Mouse (Mus musculus): ENCODE measurements at regions not wholly inside any gene's neighbourhood (a gene's known extent, or its start where the extent isn't known, plus 50 kb on each side); places are given as distances from the start of the nearest gene placed in this dataset.

DNA sequence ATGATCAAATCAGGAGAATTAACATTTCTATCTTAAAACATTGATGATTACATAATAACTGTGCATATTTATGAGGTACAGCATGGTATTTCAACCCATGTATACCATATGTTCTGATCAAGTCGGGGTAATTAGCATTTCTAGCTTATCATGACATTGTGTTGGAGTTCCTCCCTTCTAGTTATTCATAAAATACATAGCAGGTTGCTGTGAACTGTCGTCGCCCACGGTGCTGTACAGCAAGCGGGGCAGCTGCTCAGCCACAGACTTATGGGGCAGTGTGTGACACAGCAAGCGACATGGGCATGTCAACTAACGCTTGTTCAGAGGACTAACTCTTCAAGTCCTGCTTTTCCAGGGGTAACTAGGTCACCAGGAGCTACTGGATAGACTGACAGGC is 2238.6 kb upstream of the Lrrc6 start:
- no peaks in the 10 kb centered on the region for H3K27me3 ChIP-seq (ENCODE audit: insufficient read depth, low read length)
- no peaks in the 10 kb centered on the region for H3K4me1 ChIP-seq (ENCODE audit: insufficient read depth, low read length)
- no peak overlapping the region for H3K4me2 ChIP-seq (replicated peaks; ENCODE audit: low read depth, low read length)
- H3K9ac ChIP-seq (replicated peaks; ENCODE audit: low read length) = no peak overlapping the region
- no peaks in the 10 kb centered on the region for H3K9me3 ChIP-seq (ENCODE audit: low read length)
- no peaks in the 10 kb centered on the region for H3K36me3 ChIP-seq (ENCODE audit: insufficient read depth, low read length)
- 84% methylated on average over 7 of the region's 7 CpGs for WGBS
- H3K27ac ChIP-seq (ENCODE audit: low read length) = no peak overlapping the region
- no peak for ATAC-seq (ENCODE audit: low FRiP score, low TSS enrichment)
- H3K4me3 ChIP-seq (ENCODE audit: low read length) = no peak overlapping the region

DNA sequence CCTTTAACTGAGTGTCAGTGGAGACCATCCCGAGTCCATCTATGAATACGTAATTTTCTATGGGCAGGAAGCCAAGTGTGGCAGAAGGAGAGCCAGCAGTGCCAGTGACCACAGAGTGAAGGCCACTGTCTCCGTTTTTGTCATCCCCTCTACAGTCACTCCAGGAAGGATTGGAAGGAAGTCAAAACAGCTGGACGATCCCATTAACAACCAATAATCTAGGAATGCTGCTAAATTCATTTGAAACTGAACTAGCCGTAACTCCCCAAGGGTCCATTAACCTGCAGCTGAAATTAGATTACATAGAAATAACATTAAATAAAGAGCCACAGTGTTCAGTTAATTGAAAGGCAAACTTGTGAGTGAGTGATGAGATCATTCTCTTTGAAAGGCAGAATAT is 2220.5 kb upstream of the Lrrc6 start:
- ATAC-seq (ENCODE audit: low FRiP score, low TSS enrichment) = no peak
- H3K36me3 ChIP-seq (ENCODE audit: insufficient read depth, low read length) = no peaks in the 10 kb centered on the region
- H3K27me3 ChIP-seq (ENCODE audit: insufficient read depth, low read length) = no peaks in the 10 kb centered on the region
- H3K4me2 ChIP-seq (replicated peaks; ENCODE audit: low read depth, low read length) = no peak overlapping the region
- no peak overlapping the region for H3K4me3 ChIP-seq (ENCODE audit: low read length)
- 68% methylated on average over 5 of the region's 5 CpGs for WGBS
- H3K4me1 ChIP-seq (ENCODE audit: insufficient read depth, low read length) = no peaks in the 10 kb centered on the region
- H3K27ac ChIP-seq (ENCODE audit: low read length) = no peak overlapping the region
- H3K9ac ChIP-seq (replicated peaks; ENCODE audit: low read length) = no peak overlapping the region
- no peaks in the 10 kb centered on the region for H3K9me3 ChIP-seq (ENCODE audit: low read length)

DNA sequence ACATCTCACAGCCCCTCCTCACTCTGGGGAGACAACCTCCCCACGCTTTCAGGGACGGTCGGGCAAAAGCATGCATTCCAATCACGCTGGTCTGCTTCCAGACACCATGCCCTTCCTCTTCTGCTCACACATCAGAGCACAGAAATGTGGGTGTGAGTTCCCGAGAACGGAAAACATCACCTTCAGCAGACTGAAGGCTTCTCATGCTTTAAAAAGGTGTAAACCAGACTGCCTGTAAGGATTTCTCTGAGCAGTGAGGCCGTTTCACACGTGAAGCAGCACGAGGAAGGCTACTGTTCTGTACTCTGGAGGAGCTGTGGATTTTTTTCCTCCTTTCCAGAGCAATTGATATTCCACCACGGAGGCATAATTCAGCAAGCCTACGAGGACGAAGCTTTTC is 2218.8 kb upstream of the Lrrc6 start:
- Histone ChIP-seq H3K4me3 (ENCODE audit: low read length) (no peak overlapping the region), H3K27ac (ENCODE audit: low read length) (no peak overlapping the region), H3K4me1 (ENCODE audit: insufficient read depth, low read length) (no peaks in the 10 kb centered on the region), H3K36me3 (ENCODE audit: insufficient read depth, low read length) (no peaks in the 10 kb centered on the region), H3K9ac (replicated peaks; ENCODE audit: low read length) (no peak overlapping the region), H3K9me3 (ENCODE audit: low read length) (no peaks in the 10 kb centered on the region), H3K4me2 (replicated peaks; ENCODE audit: low read depth, low read length) (no peak overlapping the region), H3K27me3 (ENCODE audit: insufficient read depth, low read length) (no peaks in the 10 kb centered on the region)
- 60% methylated on average over 12 of the region's 12 CpGs for WGBS
- no peak for ATAC-seq (ENCODE audit: low FRiP score, low TSS enrichment)

DNA sequence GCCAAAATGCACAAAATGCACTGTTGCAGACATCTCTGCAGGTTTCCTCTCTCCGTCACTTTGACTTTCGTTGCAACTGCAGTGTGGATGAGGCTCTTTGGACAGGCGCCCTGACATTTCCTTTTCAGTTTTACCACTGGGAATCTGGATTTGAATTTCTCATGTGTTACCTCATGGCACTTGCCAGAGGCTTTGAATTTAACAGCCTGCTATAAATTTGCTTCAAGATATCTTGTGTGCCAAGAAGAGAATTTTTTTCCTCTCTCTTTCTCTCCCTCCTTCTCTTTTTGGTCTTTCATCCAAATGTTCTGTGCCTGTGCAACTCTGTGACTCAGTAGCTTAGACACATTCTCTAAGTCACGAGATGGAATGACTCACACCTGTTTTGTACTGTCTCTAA is 2213.6 kb upstream of the Lrrc6 start:
- Histone ChIP-seq H3K27me3 (ENCODE audit: insufficient read depth, low read length) (no peaks in the 10 kb centered on the region), H3K36me3 (ENCODE audit: insufficient read depth, low read length) (no peaks in the 10 kb centered on the region), H3K27ac (ENCODE audit: low read length) (no peak overlapping the region), H3K4me3 (ENCODE audit: low read length) (no peak overlapping the region), H3K9ac (replicated peaks; ENCODE audit: low read length) (no peak overlapping the region), H3K4me1 (ENCODE audit: insufficient read depth, low read length) (no peaks in the 10 kb centered on the region), H3K4me2 (replicated peaks; ENCODE audit: low read depth, low read length) (no peak overlapping the region), H3K9me3 (ENCODE audit: low read length) (no peaks in the 10 kb centered on the region)
- no peak for ATAC-seq (ENCODE audit: low FRiP score, low TSS enrichment)
- 72% methylated on average over 4 of the region's 4 CpGs for WGBS

DNA sequence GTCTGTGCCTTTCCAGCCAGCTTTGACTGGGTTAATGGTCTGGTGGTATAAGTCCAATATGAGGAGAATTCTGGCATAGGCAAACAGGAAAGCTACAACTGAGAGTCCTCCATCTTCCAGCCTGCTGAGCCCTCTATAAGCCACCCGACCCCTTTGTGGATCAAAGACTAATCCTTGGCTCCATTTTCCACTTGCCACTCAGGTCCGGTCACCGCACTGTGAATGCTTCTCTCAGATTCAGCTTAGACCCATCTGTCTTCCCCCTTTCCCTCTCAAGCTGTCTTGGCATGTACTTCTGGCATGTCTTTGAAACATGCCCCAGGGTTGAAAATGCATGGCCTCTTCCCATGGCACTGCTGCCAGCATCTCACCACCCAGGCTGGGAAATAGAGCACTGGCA is 2206.6 kb upstream of the Lrrc6 start:
- WGBS = 86% methylated on average over 3 of the region's 3 CpGs
- ATAC-seq (ENCODE audit: low FRiP score, low TSS enrichment) = no peak
- Histone ChIP-seq H3K36me3 (ENCODE audit: insufficient read depth, low read length) (no peaks in the 10 kb centered on the region), H3K27ac (ENCODE audit: low read length) (no peak overlapping the region), H3K9me3 (ENCODE audit: low read length) (no peaks in the 10 kb centered on the region), H3K4me1 (ENCODE audit: insufficient read depth, low read length) (no peaks in the 10 kb centered on the region), H3K4me2 (replicated peaks; ENCODE audit: low read depth, low read length) (no peak overlapping the region), H3K9ac (replicated peaks; ENCODE audit: low read length) (no peak overlapping the region), H3K27me3 (ENCODE audit: insufficient read depth, low read length) (no peaks in the 10 kb centered on the region), H3K4me3 (ENCODE audit: low read length) (no peak overlapping the region)

DNA sequence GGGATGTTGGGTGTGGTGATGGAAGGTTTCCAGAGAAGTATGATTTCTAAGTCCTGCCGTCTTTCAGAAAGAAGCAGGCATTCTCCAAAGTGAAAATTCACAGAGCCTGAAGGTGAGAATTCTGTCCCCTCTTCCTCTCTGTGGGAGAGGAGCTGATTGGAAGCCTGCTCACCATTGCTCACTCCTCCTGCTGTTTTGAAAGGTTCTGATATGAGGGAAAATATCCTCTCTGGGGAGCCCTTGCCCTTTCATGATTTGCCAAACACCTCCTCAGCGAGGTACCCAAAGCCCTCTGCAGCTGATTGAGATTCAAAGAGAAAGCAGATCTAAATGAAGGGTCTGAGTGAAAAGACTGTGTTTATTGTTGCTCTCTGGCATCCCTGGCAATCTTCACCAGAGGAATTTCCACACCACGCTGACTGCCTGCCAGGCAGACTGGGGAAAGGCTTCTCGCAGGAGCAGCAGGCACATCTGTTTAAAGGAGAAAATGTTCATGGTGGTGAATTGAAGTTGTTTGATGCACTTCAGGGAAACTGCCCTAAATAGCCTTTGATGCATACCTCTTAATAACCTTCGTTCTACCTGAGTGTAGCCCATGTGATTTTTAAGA is 2194.4 kb upstream of the Lrrc6 start:
- ATAC-seq (ENCODE audit: low FRiP score, low TSS enrichment) = no peak
- no peak overlapping the region for H3K9ac ChIP-seq (replicated peaks; ENCODE audit: low read length)

DNA sequence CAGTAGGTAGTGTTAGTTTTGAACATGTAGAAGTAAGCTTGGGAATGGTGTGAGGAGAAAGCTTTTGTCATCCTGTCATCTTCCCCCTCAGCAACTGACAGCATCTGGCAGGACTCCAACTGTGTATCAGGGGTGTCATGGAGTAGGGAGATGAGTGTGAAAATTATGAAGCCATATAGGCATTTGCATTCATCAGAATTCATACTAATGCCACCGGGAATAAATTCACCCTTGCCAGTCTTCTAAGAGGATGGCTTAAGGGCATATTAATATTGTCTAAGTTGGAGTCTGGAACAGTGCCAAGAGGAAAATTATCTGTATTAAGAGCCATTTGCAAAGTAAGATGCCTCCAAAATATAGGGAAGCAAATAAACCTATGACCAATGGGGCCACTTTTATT is 2166.8 kb upstream of the Lrrc6 start:
- H3K9me3 ChIP-seq (ENCODE audit: low read length) = no peaks in the 10 kb centered on the region
- WGBS = 82% methylated on average over 1 of the region's 1 CpGs
- H3K36me3 ChIP-seq (ENCODE audit: insufficient read depth, low read length) = no peaks in the 10 kb centered on the region
- no peak overlapping the region for H3K27ac ChIP-seq (ENCODE audit: low read length)
- no peaks in the 10 kb centered on the region for H3K27me3 ChIP-seq (ENCODE audit: insufficient read depth, low read length)
- H3K4me3 ChIP-seq (ENCODE audit: low read length) = no peak overlapping the region
- no peak for ATAC-seq (ENCODE audit: low FRiP score, low TSS enrichment)
- no peaks in the 10 kb centered on the region for H3K4me1 ChIP-seq (ENCODE audit: insufficient read depth, low read length)
- H3K4me2 ChIP-seq (replicated peaks; ENCODE audit: low read depth, low read length) = no peak overlapping the region
- H3K9ac ChIP-seq (replicated peaks; ENCODE audit: low read length) = no peak overlapping the region

More for the DNA sequence above, 2194.4 kb upstream of the Lrrc6 start:
- no peaks in the 10 kb centered on the region for H3K36me3 ChIP-seq (ENCODE audit: insufficient read depth, low read length)
- no peak overlapping the region for H3K4me2 ChIP-seq (replicated peaks; ENCODE audit: low read depth, low read length)
- no peaks in the 10 kb centered on the region for H3K27me3 ChIP-seq (ENCODE audit: insufficient read depth, low read length)
- no peaks in the 10 kb centered on the region for H3K9me3 ChIP-seq (ENCODE audit: low read length)
- H3K4me1 ChIP-seq (ENCODE audit: insufficient read depth, low read length) = no peaks in the 10 kb centered on the region
- H3K27ac ChIP-seq (ENCODE audit: low read length) = no peak overlapping the region
- no peak overlapping the region for H3K4me3 ChIP-seq (ENCODE audit: low read length)
- 47% methylated on average over 5 of the region's 5 CpGs for WGBS

DNA sequence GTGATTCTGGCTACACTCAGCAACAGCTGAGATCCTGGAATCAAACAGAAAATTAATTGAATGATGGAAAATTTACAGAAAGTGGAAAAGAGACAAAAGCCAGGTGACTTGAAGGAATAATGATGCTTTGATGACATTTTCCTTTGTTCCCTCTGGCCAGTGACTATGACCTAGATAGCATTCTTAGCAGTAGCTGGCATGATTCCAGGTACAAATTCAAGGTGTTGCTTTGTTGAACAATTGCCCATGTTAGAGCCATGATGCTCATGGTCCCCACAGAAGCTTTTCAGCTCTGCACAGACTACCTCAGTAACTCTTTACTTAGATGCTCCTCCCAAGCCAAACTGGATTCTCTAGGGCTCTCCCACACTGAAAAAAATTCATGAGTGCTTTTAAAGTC is 2164.6 kb upstream of the Lrrc6 start:
- Histone ChIP-seq H3K27ac (ENCODE audit: low read length) (no peak overlapping the region), H3K9me3 (ENCODE audit: low read length) (no peaks in the 10 kb centered on the region), H3K36me3 (ENCODE audit: insufficient read depth, low read length) (no peaks in the 10 kb centered on the region), H3K9ac (replicated peaks; ENCODE audit: low read length) (no peak overlapping the region), H3K4me3 (ENCODE audit: low read length) (no peak overlapping the region), H3K27me3 (ENCODE audit: insufficient read depth, low read length) (no peaks in the 10 kb centered on the region), H3K4me2 (replicated peaks; ENCODE audit: low read depth, low read length) (no peak overlapping the region), H3K4me1 (ENCODE audit: insufficient read depth, low read length) (no peaks in the 10 kb centered on the region)
- ATAC-seq (ENCODE audit: low FRiP score, low TSS enrichment) = no peak

DNA sequence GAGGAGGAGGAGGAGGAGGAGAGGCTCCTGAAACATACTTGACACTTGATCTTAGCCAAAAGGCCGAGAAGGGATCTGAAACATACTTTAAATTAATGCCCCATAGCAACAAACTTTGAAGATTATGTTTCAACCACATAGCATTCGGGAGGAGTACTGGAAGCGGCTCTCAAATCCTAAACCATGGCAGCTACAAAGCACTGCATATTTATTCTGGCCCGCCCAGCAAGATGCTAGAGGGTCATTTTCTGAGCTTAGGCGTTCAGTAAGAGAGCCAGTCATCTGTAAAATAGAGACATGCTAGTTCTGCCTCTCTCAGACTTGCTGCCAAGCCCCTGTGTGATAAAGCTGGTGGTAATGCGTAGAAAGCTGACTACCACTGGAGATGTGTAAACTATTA is 2156.0 kb upstream of the Lrrc6 start:
- Histone ChIP-seq H3K9me3 (ENCODE audit: low read length) (no peaks in the 10 kb centered on the region), H3K27me3 (ENCODE audit: insufficient read depth, low read length) (no peaks in the 10 kb centered on the region), H3K4me1 (ENCODE audit: insufficient read depth, low read length) (no peaks in the 10 kb centered on the region), H3K36me3 (ENCODE audit: insufficient read depth, low read length) (no peaks in the 10 kb centered on the region), H3K4me3 (ENCODE audit: low read length) (no peak overlapping the region), H3K27ac (ENCODE audit: low read length) (no peak overlapping the region), H3K4me2 (replicated peaks; ENCODE audit: low read depth, low read length) (no peak overlapping the region), H3K9ac (replicated peaks; ENCODE audit: low read length) (no peak overlapping the region)
- peak; percentile 67 for ATAC-seq (ENCODE audit: low FRiP score, low TSS enrichment)
- 19% methylated on average over 6 of the region's 6 CpGs for WGBS

DNA sequence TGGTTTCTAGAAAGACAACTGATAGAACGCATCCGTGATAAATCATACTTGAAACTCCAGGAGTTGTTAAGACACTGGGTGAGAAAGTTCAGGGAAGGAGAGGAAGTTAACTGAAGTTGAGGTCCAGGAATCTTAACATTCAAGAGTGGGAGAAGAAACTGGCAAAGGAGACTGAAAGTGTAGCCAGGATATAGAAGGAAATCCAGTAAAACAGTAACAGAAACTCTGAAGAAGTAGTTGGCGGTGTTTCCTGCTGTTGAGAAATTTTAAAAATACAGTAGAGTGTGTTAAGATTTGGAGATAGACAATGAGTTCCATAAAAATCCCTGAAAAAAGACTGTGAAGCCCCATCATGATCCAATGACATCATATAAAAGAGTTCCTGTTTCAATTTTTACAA is 2154.3 kb upstream of the Lrrc6 start:
- Histone ChIP-seq H3K36me3 (ENCODE audit: insufficient read depth, low read length) (no peaks in the 10 kb centered on the region), H3K27ac (ENCODE audit: low read length) (no peak overlapping the region), H3K4me1 (ENCODE audit: insufficient read depth, low read length) (no peaks in the 10 kb centered on the region), H3K4me2 (replicated peaks; ENCODE audit: low read depth, low read length) (no peak overlapping the region), H3K9ac (replicated peaks; ENCODE audit: low read length) (no peak overlapping the region), H3K27me3 (ENCODE audit: insufficient read depth, low read length) (no peaks in the 10 kb centered on the region), H3K9me3 (ENCODE audit: low read length) (no peaks in the 10 kb centered on the region), H3K4me3 (ENCODE audit: low read length) (no peak overlapping the region)
- WGBS = 87% methylated on average over 3 of the region's 3 CpGs
- no peak for ATAC-seq (ENCODE audit: low FRiP score, low TSS enrichment)

DNA sequence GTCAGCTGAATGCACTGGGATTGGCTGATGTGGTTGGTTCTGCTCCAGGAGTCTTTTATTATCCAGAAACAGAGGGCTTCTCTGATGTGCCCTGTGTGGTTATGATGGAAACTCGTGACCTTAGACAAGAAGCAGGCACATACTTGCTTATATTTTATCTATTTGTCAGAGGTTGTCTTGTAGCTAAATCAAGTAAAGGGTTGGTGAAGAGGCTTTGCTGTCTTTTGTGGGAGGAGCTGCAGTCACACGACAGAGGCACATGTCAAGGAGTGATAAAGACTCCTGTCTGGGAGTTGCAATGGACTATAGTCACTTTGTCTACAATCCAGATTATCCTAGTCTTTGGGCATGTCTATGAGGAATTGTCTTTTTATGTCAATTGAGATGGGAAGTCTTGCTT is 2149.9 kb upstream of the Lrrc6 start:
- ATAC-seq (ENCODE audit: low FRiP score, low TSS enrichment) = no peak
- no peak overlapping the region for H3K27ac ChIP-seq (ENCODE audit: low read length)
- no peaks in the 10 kb centered on the region for H3K27me3 ChIP-seq (ENCODE audit: insufficient read depth, low read length)
- H3K4me3 ChIP-seq (ENCODE audit: low read length) = no peak overlapping the region
- no peaks in the 10 kb centered on the region for H3K4me1 ChIP-seq (ENCODE audit: insufficient read depth, low read length)
- H3K9ac ChIP-seq (replicated peaks; ENCODE audit: low read length) = no peak overlapping the region
- no peak overlapping the region for H3K4me2 ChIP-seq (replicated peaks; ENCODE audit: low read depth, low read length)
- WGBS = 58% methylated on average over 2 of the region's 2 CpGs
- H3K9me3 ChIP-seq (ENCODE audit: low read length) = no peaks in the 10 kb centered on the region
- H3K36me3 ChIP-seq (ENCODE audit: insufficient read depth, low read length) = no peaks in the 10 kb centered on the region
